Mouse (Mus musculus) left cerebral cortex, adult 8-10 months (tissue): ENCODE data around the gene Ly9. TPM values are rescaled to one million over a fixed set of nuclear protein-coding genes. Genes with fewer than 3 reads are reported as not detected.

Experiments
- microRNA-seq, 2 experiments: library from miRNA; unstranded; fragments of <30 nt; microRNA quantifications; one replicate each; pipeline ENCODE4 v1.2.0; 2022
- total RNA-seq, 4 experiments: library from RNA; stranded (reverse); gene quantifications; 2 replicates each; pipeline ENCODE4 v1.2.4; 2022

The Ly9 gene
- total RNA-seq, 4 experiments from 2014 or later = 0.28 to 2.3 (median 1.7) TPM; not detected in 1

Small RNA genes lying within 50 kb of the gene (microRNA-seq; reads per million reads assigned to microRNA genes)
- 0 reads per million in 2 experiments for gene Mir7683

Other genes with a start within 250 kb of the Ly9 start
- gene Klhdc9, start 246.6 kb downstream of the Ly9 start, total RNA-seq = 10 to 100 TPM in 3 of 4 experiments, 1 to 10 TPM in 1; 10.0 to 12.8 (median 12.4) TPM
- 1 to 10 TPM; 4.3 to 4.9 (median 4.6) TPM for gene Nectin4, start 237.3 kb downstream of the Ly9 start, total RNA-seq
- 1 to 10 TPM; 2.1 to 5.5 (median 3.0) TPM for gene Arhgap30, start 218.5 kb downstream of the Ly9 start, total RNA-seq
- gene Usf1, start 196.1 kb downstream of the Ly9 start, total RNA-seq = 100 to 1,000 TPM in 1 of 4 experiments, 10 to 100 TPM in 3; 89.5 to 102 (median 96.9) TPM
- 1 to 10 TPM; 1.5 to 3.2 (median 2.4) TPM for gene Tstd1, start 188.5 kb downstream of the Ly9 start, total RNA-seq
- gene F11r, start 169.9 kb downstream of the Ly9 start, total RNA-seq = 10 to 100 TPM in 2 of 4 experiments, 1 to 10 TPM in 2; 7.7 to 10.3 (median 9.1) TPM
- gene Alyref2, start 103.9 kb downstream of the Ly9 start, total RNA-seq = 1 to 10 TPM; 4.2 to 6.5 (median 4.6) TPM
- gene Itln1, start 72.1 kb downstream of the Ly9 start, total RNA-seq = not detected
- gene Cd244a, start 48.2 kb downstream of the Ly9 start, total RNA-seq = under 1 TPM; 0.13 to 0.93 (median 0.41) TPM
- gene Slamf7, start 45.6 kb upstream of the Ly9 start, total RNA-seq = under 1 TPM in 2 of 4 experiments, not detected in 2; 0.07 to 0.15 TPM
- 1 to 10 TPM in 2 of 4 experiments, under 1 TPM in 2; 0.68 to 4.8 (median 2.5) TPM for gene Cd48, start 74.6 kb upstream of the Ly9 start, total RNA-seq
- under 1 TPM; 0.18 to 0.63 (median 0.35) TPM for gene Slamf1, start 159.7 kb upstream of the Ly9 start, total RNA-seq
- gene Cd84, start 232.3 kb upstream of the Ly9 start, total RNA-seq = 10 to 100 TPM in 1 of 4 experiments, 1 to 10 TPM in 3; 2.5 to 12.7 (median 5.4) TPM